Mouse (Mus musculus): Measurements from ENCODE around the gene Ncmap. TPM values are rescaled to one million over a fixed set of nuclear protein-coding genes. Genes with fewer than 3 reads are reported as not detected.

Ncmap gene
- 1.6 TPM for polyA plus RNA-seq (2014; fragmentation: Illumina TruSeq; extraction: RNeasy Lipid Tissue Mini Kit (QIAGEN cat#74804); ENCODE audit: low read depth, low replicate concordance)

DNA sequence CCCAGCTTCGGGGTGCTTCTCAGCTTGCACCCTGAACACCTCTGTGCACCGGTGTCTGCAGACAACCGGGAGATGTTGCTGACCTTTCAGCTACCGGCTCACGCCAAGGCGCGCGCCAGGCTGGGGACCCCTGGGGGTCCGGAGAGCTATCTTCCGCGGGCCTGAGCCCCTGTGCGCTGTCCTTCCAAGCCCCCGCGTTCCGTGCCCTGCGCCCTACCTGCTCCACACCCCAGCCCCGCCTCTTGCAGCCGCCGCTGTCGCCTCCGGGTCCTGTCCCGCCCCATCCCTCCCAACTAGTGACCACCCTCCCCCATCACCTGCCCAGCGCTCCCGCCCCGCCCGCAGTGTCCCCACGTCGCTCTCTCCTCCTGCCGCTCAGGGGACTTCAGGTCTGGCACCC, at the start of gene Ncmap:
TSS of gene Ncmap (minus strand) at position 237 of the 400 bp plus-strand sequence.

DNA sequence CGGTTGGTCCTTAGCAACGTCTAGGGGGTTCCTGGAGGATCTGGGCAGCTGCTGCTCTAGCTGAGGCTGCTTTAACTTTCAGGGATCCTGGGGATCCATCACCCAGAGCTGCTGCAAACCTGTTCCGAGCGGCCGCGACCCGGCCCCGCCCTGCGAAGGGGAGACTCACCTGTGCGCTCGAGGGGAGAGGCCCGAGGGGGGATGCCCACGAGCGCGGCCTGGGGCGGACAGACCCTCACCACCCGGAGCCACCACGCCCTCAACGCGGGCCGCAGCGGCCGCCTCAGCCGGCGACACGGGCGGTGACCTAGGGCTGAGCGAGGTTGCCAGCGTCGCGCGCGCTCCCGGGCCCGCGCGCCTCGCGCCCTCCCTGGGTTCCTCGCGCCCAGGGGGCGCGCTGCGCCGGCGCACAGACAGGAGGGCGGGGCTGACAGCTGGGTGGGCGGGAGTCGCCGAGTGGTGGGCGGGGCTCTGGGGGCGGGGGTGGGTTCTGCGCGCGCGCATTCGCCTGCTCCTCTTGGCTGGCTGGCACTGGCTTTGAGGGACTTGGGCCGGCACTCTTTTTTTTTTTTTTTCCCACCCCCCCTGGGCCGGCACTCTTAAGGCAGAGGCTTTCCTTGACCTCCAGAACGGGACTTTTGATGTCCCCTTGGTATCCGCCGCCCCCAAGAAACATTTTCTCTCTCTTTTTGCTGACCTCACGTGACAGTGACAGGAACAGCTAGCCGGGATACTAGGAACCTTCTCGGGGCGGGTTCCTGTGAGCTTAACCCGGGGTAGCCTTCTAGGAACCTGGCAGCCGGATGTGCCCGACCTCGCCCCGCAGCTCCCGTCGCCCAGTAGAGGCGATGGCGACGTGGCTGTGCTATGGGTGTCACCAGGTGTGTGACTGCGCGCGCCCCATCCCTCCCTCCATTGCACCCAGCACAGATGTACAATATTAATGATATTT, 35.7 kb upstream of the Ncmap start, which contains the start of gene Rcan3:
TSS of gene Rcan3 (minus strand) at position 411 of the 952 bp plus-strand sequence.

DNA sequence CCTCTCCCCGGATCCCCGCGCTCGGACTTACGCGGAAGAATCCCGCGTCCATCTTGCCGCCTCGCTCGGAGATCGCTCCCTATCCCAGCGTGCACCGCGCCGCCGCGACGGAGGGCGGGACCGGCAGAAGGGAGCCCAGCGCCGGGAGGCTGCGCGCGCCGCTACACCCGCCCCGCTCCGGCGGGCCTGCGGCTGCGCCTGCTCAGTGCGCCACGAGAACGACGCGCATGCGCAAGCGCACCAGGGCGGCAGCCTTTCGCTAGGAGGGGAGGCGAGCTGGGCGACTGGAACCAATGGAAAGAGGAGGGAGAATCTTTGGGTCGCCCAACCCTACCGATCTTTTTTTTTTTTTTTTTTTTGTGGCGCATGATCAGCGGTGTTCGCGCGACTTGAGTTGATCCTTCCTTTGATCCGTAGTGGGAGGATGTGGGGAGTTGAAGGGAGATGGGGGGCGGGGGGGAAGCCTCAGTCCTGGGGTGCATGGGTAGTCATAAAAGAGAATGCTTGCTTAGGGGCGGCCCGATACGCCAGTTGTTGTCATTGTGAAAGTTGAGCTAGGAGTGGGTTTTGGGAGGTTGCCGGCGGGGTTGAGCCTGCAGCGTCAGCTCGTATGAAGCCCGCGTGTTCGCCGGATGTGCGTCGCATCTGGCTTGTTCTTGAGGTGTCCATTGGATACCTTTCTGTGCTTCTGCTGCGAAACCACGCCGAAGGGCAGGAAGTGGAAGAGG, 44.8 kb downstream of the Ncmap start, which contains the start of gene Srrm1:
TSS of gene Srrm1 (minus strand) at position 256 of the 728 bp plus-strand sequence.

Other genes with a start within 250 kb of the Ncmap start
- 46.6 TPM for gene Clic4, start 125.4 kb downstream of the Ncmap start, polyA plus RNA-seq (2014; fragmentation: Illumina TruSeq; extraction: RNeasy Lipid Tissue Mini Kit (QIAGEN cat#74804); ENCODE audit: low read depth, low replicate concordance)
- 68.5 TPM for gene Srrm1, start 44.9 kb downstream of the Ncmap start, polyA plus RNA-seq (2014; fragmentation: Illumina TruSeq; extraction: RNeasy Lipid Tissue Mini Kit (QIAGEN cat#74804); ENCODE audit: low read depth, low replicate concordance)
- 0.64 TPM for gene Rcan3, start 35.6 kb upstream of the Ncmap start, polyA plus RNA-seq (2014; fragmentation: Illumina TruSeq; extraction: RNeasy Lipid Tissue Mini Kit (QIAGEN cat#74804); ENCODE audit: low read depth, low replicate concordance)
- not detected for gene Stpg1, start 96.6 kb upstream of the Ncmap start, polyA plus RNA-seq (2014; fragmentation: Illumina TruSeq; extraction: RNeasy Lipid Tissue Mini Kit (QIAGEN cat#74804); ENCODE audit: low read depth, low replicate concordance)
- 2.1 TPM for gene Nipal3, start 96.8 kb upstream of the Ncmap start, polyA plus RNA-seq (2014; fragmentation: Illumina TruSeq; extraction: RNeasy Lipid Tissue Mini Kit (QIAGEN cat#74804); ENCODE audit: low read depth, low replicate concordance)
- gene Grhl3, start 175.4 kb upstream of the Ncmap start, polyA plus RNA-seq (2014; fragmentation: Illumina TruSeq; extraction: RNeasy Lipid Tissue Mini Kit (QIAGEN cat#74804); ENCODE audit: low read depth, low replicate concordance), result not detected